Mouse (Mus musculus): ENCODE measurements around the gene Ptpro. TPM values are rescaled to one million over a fixed set of nuclear protein-coding genes. Genes with fewer than 3 reads are reported as not detected.

Ptpro gene
- total and polyA plus RNA-seq, 3 experiments = 0.11 to 0.16 TPM; not detected in 1

DNA sequence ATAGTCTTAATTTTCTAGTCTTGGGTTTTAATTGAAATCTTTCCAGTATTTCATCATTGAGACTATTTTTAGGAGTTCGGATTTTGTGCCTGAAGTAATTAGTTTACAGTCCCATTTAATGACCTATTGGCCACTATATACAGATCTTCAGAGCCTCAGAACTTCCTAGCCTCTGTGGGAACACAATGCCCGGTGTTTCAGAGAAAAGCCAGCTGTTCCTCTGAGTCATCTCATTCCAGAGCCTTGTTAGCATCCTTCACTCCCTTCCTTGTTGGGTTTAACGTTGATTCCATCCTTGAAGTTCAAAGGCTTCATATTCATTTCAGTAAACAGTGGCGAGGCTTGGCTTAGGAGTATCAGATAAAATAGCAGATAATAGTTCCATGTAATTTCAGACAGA, 87.0 kb downstream of the Ptpro start:
- Histone ChIP-seq H3K27ac (ENCODE audit: insufficient read depth, low read depth) (no peak overlapping the region), H3K27me3 (replicated peaks) (no peaks in the 10 kb centered on the region), H3K9ac (ENCODE audit: insufficient read depth, low read depth) (no peak overlapping the region), H3K4me3 (replicated peaks in 1 of 3; ENCODE audit: low read depth in 2 of 3, low read length in 2 of 3, poor library complexity in 1 of 3) (no peak overlapping the region), H3K4me2 (ENCODE audit: insufficient read depth, low read depth, poor library complexity, severe bottlenecking) (no peak overlapping the region), H3K79me2 (replicated peaks; ENCODE audit: control insufficient read depth, extremely low read depth, insufficient read depth, poor library complexity, severe bottlenecking) (no peaks in the 10 kb centered on the region), H3K36me3 (replicated peaks in 1 of 2; ENCODE audit: control insufficient read depth in 1 of 2, insufficient read depth in 1 of 2, low read length in 1 of 2) (no peaks in the 10 kb centered on the region), H3K9me3 (replicated peaks; ENCODE audit: low read length) (no peaks in the 10 kb centered on the region), H3K4me1 (ENCODE audit: control insufficient read depth in 1 of 2, insufficient read depth in 2 of 2) (no peaks in the 10 kb centered on the region)
- no peak for DNase-seq (ENCODE audit: extremely low read depth)
- in situ Hi-C loops (cut with MboI; ENCODE audit: low pct_ligation_motif_present, low pct_unique_long_range_greater_than_20kb, low sequenced_read_pairs) (no loop called here), dilution Hi-C loops (cut with MboI; ENCODE audit: extremely low pct_ligation_motif_present, extremely low pct_unique_long_range_greater_than_20kb, low sequenced_read_pairs) (no loop called here)
- TF ChIP-seq NRF1 (IDR thresholded peaks at IDR 0.05; ENCODE audit: low read depth, low read length) = no peak
- no peak for TF ChIP-seq ELF1 (IDR thresholded peaks at IDR 0.05; ENCODE audit: low read depth, low read length)
- no peak for TF ChIP-seq EP300 (IDR thresholded peaks at IDR 0.05; ENCODE audit: low read length)
- no peak for TF ChIP-seq POLR2AphosphoS2 (IDR thresholded peaks at IDR 0.05; ENCODE audit: low read depth, low read length)
- TF ChIP-seq ZC3H11A (IDR thresholded peaks at IDR 0.05; ENCODE audit: low read depth, low read length) = no peak
- no peak for TF ChIP-seq KAT2A (IDR thresholded peaks at IDR 0.05; ENCODE audit: insufficient replicate concordance, low read length)
- TF ChIP-seq USF1 (IDR thresholded peaks at IDR 0.05; ENCODE audit: low read depth, low read length) = no peak
- TF ChIP-seq NELFE (IDR thresholded peaks at IDR 0.05; ENCODE audit: low read depth, low read length) = no peak
- TF ChIP-seq TCF12 (IDR thresholded peaks at IDR 0.05; ENCODE audit: low read depth, low read length) = no peak
- no peak for TF ChIP-seq MEF2A (IDR thresholded peaks at IDR 0.05; ENCODE audit: borderline replicate concordance, low read depth, low read length)
- no peak for TF ChIP-seq SIN3A (IDR thresholded peaks at IDR 0.05; ENCODE audit: low read length)
- TF ChIP-seq JUND (conservative IDR thresholded peaks at IDR 0.05; ENCODE audit: low read depth, low read length) = no peak
- no peak for TF ChIP-seq E2F4 (IDR thresholded peaks at IDR 0.05; ENCODE audit: insufficient replicate concordance, low read depth, low read length)

DNA sequence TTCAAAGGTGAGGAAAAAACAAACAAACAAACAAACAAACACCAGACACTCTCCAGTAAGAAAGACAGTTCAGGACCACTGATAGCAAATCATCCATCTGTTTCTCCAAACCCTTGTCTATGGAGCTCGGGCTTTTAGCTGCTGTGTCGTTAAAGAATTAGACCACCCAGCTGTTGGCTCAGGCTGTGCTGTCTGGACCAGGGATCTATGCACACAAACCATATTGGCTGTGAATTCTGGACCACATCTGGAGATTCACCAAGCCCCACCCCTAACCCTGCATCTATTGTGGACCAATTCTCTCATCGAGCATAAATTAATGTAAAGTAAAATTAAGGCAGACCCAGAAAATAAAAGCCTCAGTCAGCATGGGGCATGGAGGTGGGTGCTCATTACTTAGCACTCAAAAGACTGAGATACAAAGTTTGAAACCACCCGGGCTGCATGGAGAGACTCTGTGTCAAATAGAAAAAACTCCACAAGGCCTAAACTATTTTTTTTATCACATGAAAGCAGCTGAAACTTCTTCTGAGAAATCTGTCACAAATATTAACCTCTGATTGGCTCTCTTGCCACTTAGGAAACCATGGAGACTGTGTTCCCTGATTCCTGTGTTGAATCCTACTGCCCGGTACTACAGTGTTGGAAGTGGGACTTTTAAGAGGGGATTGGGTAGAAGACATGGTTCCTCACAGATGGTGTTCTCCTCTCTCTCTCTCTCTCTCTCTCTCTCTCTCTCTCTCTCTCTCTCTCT, 91.7 kb downstream of the Ptpro start:
- in situ Hi-C loops (cut with MboI; ENCODE audit: low pct_ligation_motif_present, low pct_unique_long_range_greater_than_20kb, low sequenced_read_pairs) (no loop called here), dilution Hi-C loops (cut with MboI; ENCODE audit: extremely low pct_ligation_motif_present, extremely low pct_unique_long_range_greater_than_20kb, low sequenced_read_pairs) (no loop called here)
- peaks cover 0 to 11% of the 10 kb centered on the region in 2 experiments; a peak in 2 of 4 replicates for H3K4me1 ChIP-seq (ENCODE audit: control insufficient read depth in 1 of 2, insufficient read depth in 2 of 2)
- no peak overlapping the region for H3K4me3 ChIP-seq (replicated peaks in 1 of 3; ENCODE audit: low read depth in 2 of 3, low read length in 2 of 3, poor library complexity in 1 of 3)
- no peaks in the 10 kb centered on the region for H3K79me2 ChIP-seq (replicated peaks; ENCODE audit: control insufficient read depth, extremely low read depth, insufficient read depth, poor library complexity, severe bottlenecking)
- TF ChIP-seq ZNF384 (IDR thresholded peaks at IDR 0.05; ENCODE audit: low read depth, low read length) (no peak), ZKSCAN1 (IDR thresholded peaks at IDR 0.05; ENCODE audit: borderline replicate concordance, low read depth, low read length) (no peak), CHD2 (IDR thresholded peaks at IDR 0.05; ENCODE audit: low read length) (no peak), SIN3A (IDR thresholded peaks at IDR 0.05; ENCODE audit: low read length) (no peak), MAX (IDR thresholded peaks at IDR 0.05; ENCODE audit: low read length) (no peak), JUN (IDR thresholded peaks at IDR 0.05; ENCODE audit: insufficient read depth, low read depth, low read length) (no peak), RCOR1 (conservative IDR thresholded peaks at IDR 0.05; ENCODE audit: low read depth, low read length) (no peak), ELF1 (IDR thresholded peaks at IDR 0.05; ENCODE audit: low read depth, low read length) (no peak), JUND (conservative IDR thresholded peaks at IDR 0.05; ENCODE audit: low read depth, low read length) (no peak), MEF2A (IDR thresholded peaks at IDR 0.05; ENCODE audit: borderline replicate concordance, low read depth, low read length) (no peak), ZC3H11A (IDR thresholded peaks at IDR 0.05; ENCODE audit: low read depth, low read length) (no peak), GABPA (IDR thresholded peaks at IDR 0.05; ENCODE audit: insufficient replicate concordance, low read depth, low read length) (no peak), NELFE (IDR thresholded peaks at IDR 0.05; ENCODE audit: low read depth, low read length) (no peak), POLR2AphosphoS2 (IDR thresholded peaks at IDR 0.05; ENCODE audit: low read depth, low read length) (no peak), CTCF (conservative IDR thresholded peaks at IDR 0.05 in 1 of 2, IDR thresholded peaks at IDR 0.05 in 1 of 2; ENCODE audit: low read depth in 2 of 2, low read length in 2 of 2) (no peak), BHLHE40 (IDR thresholded peaks at IDR 0.05; ENCODE audit: low read depth, low read length) (no peak)
- H3K4me2 ChIP-seq (ENCODE audit: insufficient read depth, low read depth, poor library complexity, severe bottlenecking) = no peak overlapping the region
- no peak overlapping the region for H3K9ac ChIP-seq (ENCODE audit: insufficient read depth, low read depth)
- H3K27me3 ChIP-seq (replicated peaks) = no peaks in the 10 kb centered on the region
- H3K27ac ChIP-seq (ENCODE audit: insufficient read depth, low read depth) = no peak overlapping the region
- DNase-seq (ENCODE audit: extremely low read depth) = no peak
- H3K36me3 ChIP-seq (replicated peaks in 1 of 2; ENCODE audit: control insufficient read depth in 1 of 2, insufficient read depth in 1 of 2, low read length in 1 of 2) = no peaks in the 10 kb centered on the region
- no peaks in the 10 kb centered on the region for H3K9me3 ChIP-seq (replicated peaks; ENCODE audit: low read length)
